Mouse (Mus musculus): ENCODE measurements at regions not wholly inside any gene's neighbourhood (a gene's known extent, or its start where the extent isn't known, plus 50 kb on each side); places are given as distances from the start of the nearest gene placed in this dataset.
"Not testable (repeated sequence)": the region's sequence is repeated elsewhere in the genome, so short reads cannot be mapped to it uniquely, and the experiment has no call there.

- Histone ChIP-seq H3K36me3 (ENCODE audit: control insufficient read depth, insufficient read depth, low read length, poor library complexity, severe bottlenecking) (no peaks in the 10 kb centered on the region), H3K27me3 (ENCODE audit: control insufficient read depth, insufficient read depth, low read length, poor library complexity, severe bottlenecking) (no peaks in the 10 kb centered on the region)
- DNase-seq (ENCODE audit: low read depth, low spot score): no peak
Observed at GRCm38 (mm10) chr5:23331041-23331440, 103.2 kb upstream of the Kmt2e start.

DNA sequence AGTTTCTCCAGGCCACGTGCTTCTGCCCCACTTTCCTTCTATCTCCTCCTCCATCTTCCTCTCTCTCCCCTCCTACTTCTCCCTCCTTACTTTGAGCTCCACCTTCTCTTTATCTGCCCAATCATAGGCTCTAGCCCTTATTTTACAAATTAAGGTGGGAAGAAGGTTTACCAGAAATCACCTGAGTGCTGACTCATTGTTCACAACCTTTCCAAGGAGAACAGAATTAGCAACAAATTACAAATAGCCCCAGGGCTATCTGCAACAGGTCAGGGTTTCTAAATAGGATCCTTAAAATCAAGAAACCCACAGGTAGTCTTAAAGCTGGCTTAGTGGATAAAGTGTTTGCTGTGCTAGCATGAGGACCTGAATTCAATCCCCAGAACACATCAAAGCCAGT lies 87.0 kb upstream of the Kmt2e start:
- no peak for DNase-seq (ENCODE audit: low read depth, low spot score)
- no peaks in the 10 kb centered on the region for H3K36me3 ChIP-seq (ENCODE audit: control insufficient read depth, insufficient read depth, low read length, poor library complexity, severe bottlenecking)
- no peaks in the 10 kb centered on the region for H3K27me3 ChIP-seq (ENCODE audit: control insufficient read depth, insufficient read depth, low read length, poor library complexity, severe bottlenecking)

GRCm38 (mm10) chr5:23350647-23351046 lies 83.6 kb upstream of the Kmt2e start:
- DNase-seq (ENCODE audit: low read depth, low spot score): peak; percentile 41
- H3K36me3 ChIP-seq (ENCODE audit: control insufficient read depth, insufficient read depth, low read length, poor library complexity, severe bottlenecking); H3K27me3 ChIP-seq (ENCODE audit: control insufficient read depth, insufficient read depth, low read length, poor library complexity, severe bottlenecking): not testable (repeated sequence)

DNA sequence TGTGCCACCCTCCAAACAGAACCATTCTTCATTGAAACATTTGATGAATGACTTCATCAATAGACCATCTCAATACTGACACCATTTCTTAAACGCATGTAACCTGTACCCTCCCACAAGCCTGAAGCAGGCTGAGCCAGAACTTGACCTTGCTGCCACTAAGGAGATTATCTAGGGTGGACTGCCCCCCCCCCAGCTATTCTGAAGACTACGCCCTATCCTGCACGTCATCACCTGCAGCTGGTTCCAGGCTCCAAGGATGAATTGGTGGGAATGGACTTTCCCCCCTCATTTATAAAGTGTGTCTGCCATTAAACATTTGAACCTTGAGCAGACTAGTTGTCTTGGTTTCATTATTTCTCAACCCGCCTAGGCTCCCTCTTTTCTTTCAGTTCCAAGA lies 71.8 kb upstream of the Kmt2e start:
- not testable (repeated sequence) for DNase-seq (ENCODE audit: low read depth, low spot score); H3K36me3 ChIP-seq (ENCODE audit: control insufficient read depth, insufficient read depth, low read length, poor library complexity, severe bottlenecking); H3K27me3 ChIP-seq (ENCODE audit: control insufficient read depth, insufficient read depth, low read length, poor library complexity, severe bottlenecking)
